Mouse (Mus musculus) CH12.LX (cell line): Measurements from ENCODE around the gene Cmtm4. TPM values are rescaled to one million over a fixed set of nuclear protein-coding genes. Genes with fewer than 3 reads are reported as not detected.

ENCODE experiments used
- DNase-seq: peaks from one replicate; pipeline ENCODE4 v3.0.0-alpha.2; 2013; ENCODE audit errors: extremely low read depth
- H3K27ac ChIP-seq: 2 replicates; pipeline ENCODE4 v1.5.1; 2012; ENCODE audit warnings: low read depth, mild to moderate bottlenecking, control low read depth, moderate library complexity; ENCODE audit not compliant: insufficient read depth
- H3K27me3 ChIP-seq: replicated peaks from 2 replicates; pipeline ENCODE3; 2012; ENCODE audit warnings: inconsistent platforms
- H3K36me3 ChIP-seq, 2 experiments: replicated peaks in 1 of 2; 2 replicates each; pipeline versions ENCODE3 to v1.6.1; 2012; ENCODE audit warnings: inconsistent platforms in 1 of 2, low read length in 1 of 2, mild to moderate bottlenecking in 1 of 2, mixed read lengths in 1 of 2, moderate library complexity in 1 of 2; ENCODE audit not compliant: control insufficient read depth in 1 of 2, insufficient read depth in 1 of 2
- H3K4me1 ChIP-seq, 2 experiments: 2 replicates each; pipeline ENCODE4 v1.6.1; 2012; ENCODE audit warnings: inconsistent platforms in 1 of 2, moderate library complexity in 1 of 2; ENCODE audit not compliant: insufficient read depth in 2 of 2, control insufficient read depth in 1 of 2
- H3K4me2 ChIP-seq: 2 replicates; pipeline ENCODE4 v1.6.1; 2012; ENCODE audit warnings: low read depth, mild to moderate bottlenecking, control low read depth; ENCODE audit not compliant: poor library complexity, insufficient read depth, severe bottlenecking
- H3K4me3 ChIP-seq, 3 experiments: fragments of 150-350 bp in 1 of 3; sonication (generic) in 1 of 3; replicated peaks in 1 of 3; 2 replicates each; pipeline versions ENCODE3 to v1.5.1; 2011 to 2012; ENCODE audit warnings: low read depth in 2 of 3, low read length in 2 of 3, mild to moderate bottlenecking in 2 of 3, moderate library complexity in 2 of 3, control low read depth in 1 of 3, improper control_type of control experiment in 1 of 3, inconsistent platforms in 1 of 3, mixed read lengths in 1 of 3; ENCODE audit not compliant: poor library complexity in 1 of 3
- H3K79me2 ChIP-seq: replicated peaks from 2 replicates; pipeline ENCODE4 v1.6.1; 2012; ENCODE audit warnings: mild to moderate bottlenecking, moderate library complexity; ENCODE audit not compliant: control insufficient read depth, poor library complexity, insufficient read depth, severe bottlenecking; ENCODE audit errors: extremely low read depth
- H3K9ac ChIP-seq: 2 replicates; pipeline ENCODE4 v1.6.1; 2012; ENCODE audit warnings: low read depth, mild to moderate bottlenecking, control low read depth, moderate library complexity; ENCODE audit not compliant: insufficient read depth
- H3K9me3 ChIP-seq: replicated peaks from 2 replicates; pipeline ENCODE3; 2012; ENCODE audit warnings: low read length, inconsistent platforms, mixed read lengths
- CTCF ChIP-seq, 2 experiments: IDR thresholded peaks in 1 of 2; conservative IDR thresholded peaks in 1 of 2; 2 replicates each; pipeline ENCODE4 v1.5.1; 2011 to 2012; ENCODE audit warnings: low read depth in 2 of 2, low read length in 2 of 2, improper control_type of control experiment in 1 of 2, inconsistent platforms in 1 of 2, mild to moderate bottlenecking in 1 of 2, moderate library complexity in 1 of 2
- EP300 ChIP-seq: IDR thresholded peaks from 2 replicates; pipeline ENCODE4 v1.6.1; 2011; ENCODE audit warnings: low read length, improper control_type of control experiment
- IRF4 ChIP-seq: IDR thresholded peaks from 2 replicates; pipeline ENCODE4 v1.6.1; 2014; ENCODE audit warnings: low read depth, mild to moderate bottlenecking, inconsistent platforms, low read length, improper control_type of control experiment
- JUN ChIP-seq: IDR thresholded peaks from 2 replicates; pipeline ENCODE4 v1.6.1; 2011; ENCODE audit warnings: low read depth, mild to moderate bottlenecking, low read length, improper control_type of control experiment, moderate library complexity; ENCODE audit not compliant: insufficient read depth
- JUND ChIP-seq: conservative IDR thresholded peaks from 2 replicates; pipeline ENCODE4 v1.6.1; 2011; ENCODE audit warnings: low read depth, low read length, improper control_type of control experiment
- MAFK ChIP-seq: IDR thresholded peaks from 2 replicates; pipeline ENCODE4 v1.6.1; 2011; ENCODE audit warnings: low read length, improper control_type of control experiment; ENCODE audit not compliant: insufficient replicate concordance
- MEF2A ChIP-seq: IDR thresholded peaks from 2 replicates; pipeline ENCODE4 v1.6.1; 2014; ENCODE audit warnings: low read depth, mild to moderate bottlenecking, inconsistent platforms, low read length, improper control_type of control experiment, borderline replicate concordance
- NRF1 ChIP-seq: IDR thresholded peaks from 2 replicates; pipeline ENCODE4 v1.6.1; 2014; ENCODE audit warnings: low read depth, mild to moderate bottlenecking, inconsistent platforms, low read length, improper control_type of control experiment, moderate library complexity
- POLR2A ChIP-seq: IDR thresholded peaks from 2 replicates; pipeline ENCODE4 v1.6.1; 2011; ENCODE audit warnings: low read depth, mild to moderate bottlenecking, improper control_type of control experiment, low read length
- RCOR1 ChIP-seq: conservative IDR thresholded peaks from 2 replicates; pipeline ENCODE4 v1.6.1; 2012; ENCODE audit warnings: low read depth, mild to moderate bottlenecking, inconsistent platforms, low read length, improper control_type of control experiment
- SMC3 ChIP-seq: IDR thresholded peaks from 2 replicates; pipeline ENCODE4 v1.6.1; 2011; ENCODE audit warnings: low read depth, low read length, improper control_type of control experiment
- TCF12 ChIP-seq: IDR thresholded peaks from 2 replicates; pipeline ENCODE4 v1.6.1; 2014; ENCODE audit warnings: low read depth, mild to moderate bottlenecking, inconsistent platforms, low read length, improper control_type of control experiment
- ZKSCAN1 ChIP-seq: IDR thresholded peaks from 2 replicates; pipeline ENCODE4 v1.6.1; 2012; ENCODE audit warnings: low read depth, inconsistent platforms, low read length, improper control_type of control experiment, borderline replicate concordance
- dilution Hi-C: fragments of 300-500 bp; cut with MboI; formaldehyde crosslinking; loops from 2 replicates; pipeline ENCODE4 v1.14.3; 2020; ENCODE audit warnings: low sequenced_read_pairs; ENCODE audit not compliant: extremely low pct_unique_long_range_greater_than_20kb, extremely low pct_ligation_motif_present
- in situ Hi-C: fragments of 300-500 bp; cut with MboI; formaldehyde crosslinking; loops from 3 replicates; pipeline ENCODE4 v1.14.3; 2019; ENCODE audit warnings: low sequenced_read_pairs, low pct_ligation_motif_present, low pct_unique_long_range_greater_than_20kb, mixed read lengths
- polyA plus RNA-seq: library from polyadenylated mRNA; unstranded; fragments of >175 nt; gene quantifications from 2 replicates; pipeline ENCODE4 v1.2.1, GENCODE M21; 2012; ENCODE audit warnings: low read depth; ENCODE audit not compliant: insufficient read length
- total RNA-seq, 2 experiments: library from RNA; depleted of rRNA; stranded (reverse); fragments of 300-350 nt in 1 of 2; fragments of >200 nt in 1 of 2; gene quantifications; 2 replicates each; pipeline ENCODE4 v1.2.3; 2012 to 2014

Gene Cmtm4
- total and polyA plus RNA-seq, 3 experiments = 2.3 to 3.0 (median 2.6) TPM

- Histone ChIP-seq H3K9me3 (no peaks in the 10 kb centered on the region), H3K9ac (no peak overlapping the region), H3K27me3 (no peaks in the 10 kb centered on the region), H3K27ac (no peak overlapping the region), H3K36me3 (peaks cover 24 to 38% of the 10 kb centered on the region in 2 experiments), H3K4me2 (no peak overlapping the region), H3K4me3 (no peak overlapping the region), H3K79me2 (no peaks in the 10 kb centered on the region), H3K4me1 (peaks cover 18 to 42% of the 10 kb centered on the region in 2 experiments)
- peak; percentile 49 for DNase-seq
- TF ChIP-seq JUND (peak; percentile 87), RCOR1 (no peak), MEF2A (no peak), JUN (peak; percentile 61), EP300 (peak; percentile 68)
- dilution Hi-C loops = no loop called here
- in situ Hi-C loops = no loop called here
These were observed 20.4 kb upstream of the Cmtm4 start for GRCm38 (mm10) chr8:104416022-104416421.

DNA sequence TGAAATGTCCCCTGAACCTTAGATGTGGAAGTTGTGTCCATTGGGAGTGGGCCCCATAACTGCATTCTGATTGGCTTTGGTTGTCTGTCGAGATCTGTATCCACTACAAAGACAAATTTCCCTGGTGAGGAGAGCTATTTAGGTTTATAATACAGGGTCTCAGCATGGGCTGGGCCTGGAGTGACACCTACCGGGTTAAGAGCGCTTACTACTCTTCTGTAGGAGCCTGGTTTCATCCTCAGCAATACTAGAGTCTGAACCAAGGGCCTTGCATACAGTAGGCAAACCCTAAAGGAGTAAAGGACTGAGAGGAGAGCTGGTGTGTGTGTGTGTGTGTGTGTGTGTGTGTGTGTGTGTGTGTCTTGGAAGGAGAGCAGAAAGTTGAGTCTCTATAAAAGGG lies 18.6 kb upstream of the Cmtm4 start:
- Histone ChIP-seq H3K27me3 (peaks cover 5% of the 10 kb centered on the region), H3K27ac (no peak overlapping the region), H3K9ac (no peak overlapping the region), H3K9me3 (peaks cover 4% of the 10 kb centered on the region), H3K4me1 (peaks cover 18 to 43% of the 10 kb centered on the region in 2 experiments), H3K36me3 (peaks cover 11 to 20% of the 10 kb centered on the region in 2 experiments), H3K79me2 (no peaks in the 10 kb centered on the region), H3K4me2 (no peak overlapping the region), H3K4me3 (no peak overlapping the region)
- no peak for DNase-seq
- in situ Hi-C loops = no loop called here
- TF ChIP-seq TCF12 = no peak
- TF ChIP-seq SMC3 = no peak
- no peak for TF ChIP-seq EP300
- no peak for TF ChIP-seq ZKSCAN1
- TF ChIP-seq IRF4 = no peak
- dilution Hi-C loops = no loop called here

GRCm38 (mm10) chr8:104413770-104414169 lies 18.2 kb upstream of the Cmtm4 start:
- Histone ChIP-seq H3K27me3 (peaks cover 8% of the 10 kb centered on the region), H3K36me3 (peaks cover 7 to 16% of the 10 kb centered on the region in 2 experiments)
- dilution Hi-C loops = no loop called here
- no peak for DNase-seq
- TF ChIP-seq CTCF (conservative IDR thresholded peaks at IDR 0.05 in 1 of 2, IDR thresholded peaks at IDR 0.05 in 1 of 2; ENCODE audit: low read depth in 2 of 2, low read length in 2 of 2) = no peak
- TF ChIP-seq NRF1 = no peak
- TF ChIP-seq MAFK = no peak
- TF ChIP-seq POLR2A = no peak
- TF ChIP-seq, all 38 proteins: peak for 0
- Histone ChIP-seq H3K9me3 (peaks cover 4% of the 10 kb centered on the region), H3K4me1 (peaks cover 18 to 43% of the 10 kb centered on the region in 2 experiments), H3K79me2 (no peaks in the 10 kb centered on the region), H3K4me3 (no peak overlapping the region), H3K27ac (no peak overlapping the region), H3K9ac (no peak overlapping the region), H3K4me2 (no peak overlapping the region)
- in situ Hi-C loops = no loop called here
